7 mouse cellular contexts compared by ENCODE assay signal in genomic region chr13:51279642-51280387, GRCm38 (mm10).
DNase-seq lines count a peak whose midpoint lies in the region; ATAC-seq lines count a peak whose summit lies in the region.

No protein-coding gene starts in this region.

- ATAC-seq in lung, embryonic 16.5 days (ENCODE audit: low read depth) = peak; percentile 90
- ATAC-seq in embryonic facial prominence, embryonic 15.5 days (ENCODE audit: insufficient number of reproducible peaks, low FRiP score, low TSS enrichment, low read depth) = peak; percentile 80
- peak; percentile 80 for ATAC-seq in kidney, embryonic 16.5 days (ENCODE audit: low FRiP score, low TSS enrichment)

- H3K9me3 ChIP-seq in lung, embryonic 16.5 days (ENCODE audit: control insufficient read depth, low read length) = no peaks in the 10 kb centered on the region; the same call in 1 of the 2 replicates
- no peaks in the 10 kb centered on the region for H3K9me3 ChIP-seq in embryonic facial prominence, embryonic 15.5 days (replicated peaks)
- H3K9me3 ChIP-seq in kidney, embryonic 16.5 days (ENCODE audit: low read length) = 0 out of 2 replicates have a peak, but pooled peaks cover 2% of the 10 kb centered on the region

- H3K27me3 ChIP-seq in lung, embryonic 16.5 days (ENCODE audit: control insufficient read depth, insufficient read depth, low read depth, low read length) = no peaks in the 10 kb centered on the region
- no peaks in the 10 kb centered on the region for H3K27me3 ChIP-seq in embryonic facial prominence, embryonic 15.5 days
- no peaks in the 10 kb centered on the region for H3K27me3 ChIP-seq in kidney, embryonic 16.5 days (ENCODE audit: insufficient read depth, low read length)

- 22% methylated on average over 8 of the region's 8 CpGs for WGBS in lung, embryonic 16.5 days
- WGBS in embryonic facial prominence, embryonic 15.5 days = 10% methylated on average over 8 of the region's 8 CpGs
- WGBS in kidney, embryonic 16.5 days = 13% methylated on average over 8 of the region's 8 CpGs

- H3K4me3 ChIP-seq in lung, embryonic 16.5 days (ENCODE audit: low read length) = no peak overlapping the region
- H3K4me3 ChIP-seq in embryonic facial prominence, embryonic 15.5 days (replicated peaks) = no peak overlapping the region
- H3K4me3 ChIP-seq in kidney, embryonic 16.5 days (ENCODE audit: low read length) = no peak overlapping the region

- peaks cover 16% of the 10 kb centered on the region for H3K4me1 ChIP-seq in lung, embryonic 16.5 days (replicated peaks; ENCODE audit: control insufficient read depth, insufficient read depth, low read length)
- H3K4me1 ChIP-seq in embryonic facial prominence, embryonic 15.5 days = peaks cover 39% of the 10 kb centered on the region
- H3K4me1 ChIP-seq in kidney, embryonic 16.5 days (ENCODE audit: insufficient read depth, low read length) = peaks cover 45% of the 10 kb centered on the region

- H3K4me2 ChIP-seq in lung, embryonic 16.5 days (ENCODE audit: low read depth, low read length) = no peak overlapping the region
- no peak overlapping the region; the same call in 1 of the 2 replicates for H3K4me2 ChIP-seq in embryonic facial prominence, embryonic 15.5 days (replicated peaks)
- H3K4me2 ChIP-seq in kidney, embryonic 16.5 days (replicated peaks; ENCODE audit: low read depth, low read length) = no peak overlapping the region

- H3K9ac ChIP-seq in lung, embryonic 16.5 days (ENCODE audit: low read length) = no peak overlapping the region
- no peak overlapping the region for H3K9ac ChIP-seq in embryonic facial prominence, embryonic 15.5 days
- H3K9ac ChIP-seq in kidney, embryonic 16.5 days (replicated peaks; ENCODE audit: low read length) = no peak overlapping the region

- DNase-seq in lung, postnatal 36 days = no peak
- DNase-seq in retina, postnatal 1 day = peak; percentile 50
- no peak for DNase-seq in right cerebral cortex, postnatal 14 days
- no peak for DNase-seq in cerebellum, adult 11 months

- H3K27ac ChIP-seq in lung, embryonic 16.5 days (ENCODE audit: low read length) = peak overlapping the region; percentile 73
- H3K27ac ChIP-seq in embryonic facial prominence, embryonic 15.5 days (replicated peaks) = peak overlapping the region; percentile 82
- H3K27ac ChIP-seq in kidney, embryonic 16.5 days (ENCODE audit: low read length) = peak overlapping the region; percentile 81

- no peaks in the 10 kb centered on the region for H3K36me3 ChIP-seq in lung, embryonic 16.5 days (ENCODE audit: control insufficient read depth, insufficient read depth, low read length)
- H3K36me3 ChIP-seq in embryonic facial prominence, embryonic 15.5 days = no peaks in the 10 kb centered on the region
- H3K36me3 ChIP-seq in kidney, embryonic 16.5 days (ENCODE audit: insufficient read depth, low read length) = no peaks in the 10 kb centered on the region
